Comparison of ENCODE assay signal across 11 mouse cellular contexts in genomic region chr11:44127088-44127487, GRCm38 (mm10).
A peak's percentile ranks its signal among the peaks of the same experiment; 100 is the strongest.
DNase-seq lines count a peak whose midpoint lies in the region; ATAC-seq and TF ChIP-seq lines count a peak whose summit lies in the region.
"Had no signal": no experiment of that assay in that cellular context is flagged by ENCODE, and none has a peak within 500 bp of the region (broad histone marks: within the 10 kb centered on the region; RNA-seq: fewer than 3 reads in every experiment).

No protein-coding gene starts in this region.

- H3K27ac ChIP-seq in forebrain, embryonic 15.5 days (replicated peaks) = 0 out of 2 replicates have a peak overlapping the region, but pooled peaks have one; percentile 5
- no peak overlapping the region for H3K27ac ChIP-seq in forebrain, embryonic 14.5 days (ENCODE audit: low read depth, low read length)
- no peak overlapping the region for H3K27ac ChIP-seq in lung, embryonic 14.5 days (ENCODE audit: low read depth)
- no peak overlapping the region for H3K27ac ChIP-seq in layer of hippocampus, adult 2 months
- no peak overlapping the region for H3K27ac ChIP-seq in embryonic facial prominence, embryonic 10.5 days (replicated peaks)
- H3K27ac ChIP-seq: neural tube, embryonic 13.5 days had no signal

- H3K27me3 ChIP-seq in forebrain, embryonic 15.5 days = no peaks in the 10 kb centered on the region
- H3K27me3 ChIP-seq in forebrain, embryonic 14.5 days (replicated peaks; ENCODE audit: control insufficient read depth, insufficient read depth, low read length) = no peaks in the 10 kb centered on the region
- H3K27me3 ChIP-seq in lung, embryonic 14.5 days (ENCODE audit: insufficient read depth, low read length) = no peaks in the 10 kb centered on the region
- no peaks in the 10 kb centered on the region for H3K27me3 ChIP-seq in embryonic facial prominence, embryonic 10.5 days (replicated peaks; ENCODE audit: low read depth, poor library complexity, severe bottlenecking)
- H3K27me3 ChIP-seq: neural tube, embryonic 13.5 days had no signal

- H3K4me1 ChIP-seq in forebrain, embryonic 15.5 days = 0 out of 2 replicates have a peak, but pooled peaks cover 5% of the 10 kb centered on the region
- H3K4me1 ChIP-seq in forebrain, embryonic 14.5 days (ENCODE audit: control insufficient read depth, insufficient read depth, low read length) = no peaks in the 10 kb centered on the region
- H3K4me1 ChIP-seq in lung, embryonic 14.5 days (ENCODE audit: insufficient read depth) = no peaks in the 10 kb centered on the region
- no peaks in the 10 kb centered on the region for H3K4me1 ChIP-seq in embryonic facial prominence, embryonic 10.5 days

- H3K9me3 ChIP-seq in forebrain, embryonic 15.5 days = no peaks in the 10 kb centered on the region
- no peaks in the 10 kb centered on the region for H3K9me3 ChIP-seq in forebrain, embryonic 14.5 days (replicated peaks; ENCODE audit: control insufficient read depth, low read length)
- no peaks in the 10 kb centered on the region for H3K9me3 ChIP-seq in lung, embryonic 14.5 days (ENCODE audit: low read depth, low read length)
- H3K9me3 ChIP-seq in embryonic facial prominence, embryonic 10.5 days = no peaks in the 10 kb centered on the region
- H3K9me3 ChIP-seq: neural tube, embryonic 13.5 days had no signal

- no peak overlapping the region for H3K9ac ChIP-seq in forebrain, embryonic 15.5 days (replicated peaks)
- no peak overlapping the region for H3K9ac ChIP-seq in forebrain, embryonic 14.5 days (ENCODE audit: low read length)
- no peak overlapping the region for H3K9ac ChIP-seq in lung, embryonic 14.5 days
- H3K9ac ChIP-seq: neural tube, embryonic 13.5 days had no signal

- no peak overlapping the region for H3K4me3 ChIP-seq in forebrain, embryonic 15.5 days
- no peak overlapping the region for H3K4me3 ChIP-seq in forebrain, embryonic 14.5 days (ENCODE audit: low read depth, low read length)
- H3K4me3 ChIP-seq in lung, embryonic 14.5 days (ENCODE audit: low read depth, low read length) = no peak overlapping the region
- H3K4me3 ChIP-seq in layer of hippocampus, adult 2 months = no peak overlapping the region
- H3K4me3 ChIP-seq in embryonic facial prominence, embryonic 10.5 days = no peak overlapping the region
- H3K4me3 ChIP-seq: neural tube, embryonic 13.5 days had no signal

- no peaks in the 10 kb centered on the region for H3K36me3 ChIP-seq in forebrain, embryonic 15.5 days
- no peaks in the 10 kb centered on the region for H3K36me3 ChIP-seq in forebrain, embryonic 14.5 days (ENCODE audit: control insufficient read depth, insufficient read depth, low read length)
- no peaks in the 10 kb centered on the region for H3K36me3 ChIP-seq in lung, embryonic 14.5 days (ENCODE audit: insufficient read depth)
- no peaks in the 10 kb centered on the region for H3K36me3 ChIP-seq in embryonic facial prominence, embryonic 10.5 days (replicated peaks)
- H3K36me3 ChIP-seq: neural tube, embryonic 13.5 days had no signal

- peak; percentile 29; the same call in 1 of the 2 replicates for ATAC-seq in forebrain, embryonic 15.5 days (replicated peaks)
- ATAC-seq in forebrain, embryonic 14.5 days = no peak
- ATAC-seq in lung, embryonic 14.5 days (ENCODE audit: insufficient read depth) = peak; percentile 44; the same call in 1 of the 2 replicates

- H3K4me2 ChIP-seq in forebrain, embryonic 15.5 days (replicated peaks) = no peak overlapping the region
- H3K4me2 ChIP-seq in forebrain, embryonic 14.5 days (ENCODE audit: low read length) = no peak overlapping the region
- H3K4me2 ChIP-seq in lung, embryonic 14.5 days = no peak overlapping the region
- H3K4me2 ChIP-seq: neural tube, embryonic 13.5 days had no signal

- TF ChIP-seq CTCF in lung, embryonic 14.5 days (IDR thresholded peaks at IDR 0.05; ENCODE audit: low read depth) = no peak
- no peak for TF ChIP-seq CTCF in layer of hippocampus, adult 2 months (conservative IDR thresholded peaks at IDR 0.05)

- WGBS in forebrain, embryonic 15.5 days = 50% methylated on average over 9 of the region's 9 CpGs
- 56% methylated on average over 9 of the region's 9 CpGs for WGBS in forebrain, embryonic 14.5 days
- WGBS in lung, embryonic 14.5 days = 51% methylated on average over 9 of the region's 9 CpGs
- 77% methylated on average over 9 of the region's 9 CpGs for WGBS in embryonic facial prominence, embryonic 10.5 days

- no peak for DNase-seq in forebrain, embryonic 14.5 days (ENCODE audit: low spot score)
- DNase-seq in lung, embryonic 14.5 days = peak; percentile 16
- no peak for DNase-seq in lung, postnatal 14 days
- DNase-seq in layer of hippocampus, adult 2 months (ENCODE audit: low spot score in 2 of 2) = peak; percentile 9 to 27
- peak; percentile 41 for DNase-seq in retina, postnatal 1 day
- no peak for DNase-seq in cerebellum, postnatal 25 days
- DNase-seq in embryonic facial prominence, embryonic 10.5 days (ENCODE audit: low spot score) = no peak
- DNase-seq: gastrocnemius, postnatal 14 days; kidney, postnatal 4 days had no signal

Comparison
In these comparisons a context has a peak if more than half of its experiments do, and no peak if none do; other contexts are left out.
1. DNase-seq: peak in lung, embryonic 14.5 days (single experiment), layer of hippocampus, adult 2 months (2 of 2) and retina, postnatal 1 day (single experiment); none in forebrain, embryonic 14.5 days (single experiment), lung, postnatal 14 days (single experiment), cerebellum, postnatal 25 days (0 of 2) and embryonic facial prominence, embryonic 10.5 days (single experiment).